Mouse (Mus musculus) midbrain, embryonic 15.5 days (tissue): ENCODE results near the gene Daam1. TPM values are rescaled to one million over a fixed set of nuclear protein-coding genes. Genes with fewer than 3 reads are reported as not detected.

Source experiments
- ATAC-seq: fragments of 200-750 bp; cut with Nextera tagmentation; replicated peaks from 2 replicates; pipeline ENCODE4 v1.8.0; 2017; ENCODE audit warnings: moderate TSS enrichment
- H3K27ac ChIP-seq: fragments of 300-500 bp; sonication (generic); 2 replicates; pipeline ENCODE4 v1.5.1; 2015; ENCODE audit warnings: mild to moderate bottlenecking, inconsistent platforms
- H3K27me3 ChIP-seq: fragments of 300-500 bp; sonication (generic); replicated peaks from 2 replicates; pipeline ENCODE4 v1.6.1; 2015; ENCODE audit warnings: inconsistent platforms
- H3K36me3 ChIP-seq: fragments of 300-500 bp; sonication (generic); replicated peaks from 2 replicates; pipeline ENCODE4 v1.6.1; 2015; ENCODE audit warnings: inconsistent platforms
- H3K4me1 ChIP-seq: fragments of 300-500 bp; sonication (generic); 2 replicates; pipeline ENCODE4 v1.6.1; 2015; ENCODE audit warnings: inconsistent platforms
- H3K4me2 ChIP-seq: fragments of 300-500 bp; sonication (generic); 2 replicates; pipeline ENCODE4 v1.6.1; 2015; ENCODE audit warnings: inconsistent platforms, mild to moderate bottlenecking, moderate library complexity
- H3K4me3 ChIP-seq: fragments of 300-500 bp; sonication (generic); 2 replicates; pipeline ENCODE4 v1.5.1; 2015; ENCODE audit warnings: mild to moderate bottlenecking, inconsistent platforms
- H3K9ac ChIP-seq: fragments of 300-500 bp; sonication (generic); 2 replicates; pipeline ENCODE4 v1.6.1; 2015; ENCODE audit warnings: mild to moderate bottlenecking, inconsistent platforms
- H3K9me3 ChIP-seq: fragments of 300-500 bp; sonication (generic); 2 replicates; pipeline ENCODE4 v1.6.1; 2016; ENCODE audit warnings: inconsistent platforms
- WGBS: fragments of 180-500 bp; shearing (Covaris S2); methylation state at CpG from one replicate; pipeline ENCODE4 v1.1.7; 2015; ENCODE audit warnings: mixed read lengths; 5-methylcytosine and 5-hydroxymethylcytosine counted together
- polyA plus RNA-seq: library from polyadenylated mRNA; unstranded; fragments of >200 nt; fragmentation: Nextera tagmentation; extraction: Ambion mirVana; gene quantifications from 2 replicates; pipeline ENCODE4 v1.2.1, GENCODE M21; 2015

Gene Daam1
- polyA plus RNA-seq, 1 experiment from 2014 or later = 31.4 TPM

DNA sequence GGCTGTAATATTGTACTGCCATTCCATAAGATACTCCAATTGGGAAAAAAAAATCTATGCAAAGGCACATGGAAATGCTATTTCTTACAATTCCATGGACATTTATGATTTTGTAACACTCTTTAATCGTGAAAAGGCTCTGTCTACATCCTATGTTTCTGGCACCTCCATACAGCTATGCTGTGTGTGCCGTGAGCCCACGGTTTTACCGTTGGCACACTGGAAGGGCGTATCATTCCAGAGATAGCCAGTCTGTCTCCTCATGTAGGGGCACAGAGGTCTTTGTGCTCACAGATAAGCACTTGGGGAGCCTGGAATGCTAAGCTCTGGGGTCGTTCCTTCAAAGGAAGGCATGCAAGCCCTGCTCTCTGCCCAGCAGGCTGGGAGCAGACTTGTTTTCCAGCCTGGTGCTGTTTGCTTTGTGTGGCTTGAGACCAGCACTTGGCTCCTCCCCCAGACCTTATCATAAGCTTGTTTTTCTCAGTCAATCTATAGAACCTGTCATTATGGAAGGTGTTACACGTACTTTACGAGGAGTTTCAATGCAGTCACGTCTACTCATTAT lies 205.3 kb downstream of the Daam1 start:
- Histone ChIP-seq H3K36me3 (no peaks in the 10 kb centered on the region), H3K27ac (no peak overlapping the region), H3K9me3 (no peaks in the 10 kb centered on the region), H3K4me1 (no peaks in the 10 kb centered on the region), H3K4me3 (no peak overlapping the region), H3K9ac (no peak overlapping the region), H3K4me2 (no peak overlapping the region), H3K27me3 (no peaks in the 10 kb centered on the region)
- WGBS = 69% methylated on average over 9 of the region's 9 CpGs
- no peak for ATAC-seq

GRCm38 (mm10) chr12:72037049-72037448 lies 206.2 kb downstream of the Daam1 start:
- no peaks in the 10 kb centered on the region for H3K36me3 ChIP-seq
- H3K4me3 ChIP-seq = no peak overlapping the region
- WGBS = 92% methylated on average over 6 of the region's 6 CpGs
- H3K27ac ChIP-seq = no peak overlapping the region
- H3K9ac ChIP-seq = no peak overlapping the region
- no peaks in the 10 kb centered on the region for H3K27me3 ChIP-seq
- no peak for ATAC-seq
- no peaks in the 10 kb centered on the region for H3K9me3 ChIP-seq
- H3K4me1 ChIP-seq = no peaks in the 10 kb centered on the region
- H3K4me2 ChIP-seq = no peak overlapping the region

DNA sequence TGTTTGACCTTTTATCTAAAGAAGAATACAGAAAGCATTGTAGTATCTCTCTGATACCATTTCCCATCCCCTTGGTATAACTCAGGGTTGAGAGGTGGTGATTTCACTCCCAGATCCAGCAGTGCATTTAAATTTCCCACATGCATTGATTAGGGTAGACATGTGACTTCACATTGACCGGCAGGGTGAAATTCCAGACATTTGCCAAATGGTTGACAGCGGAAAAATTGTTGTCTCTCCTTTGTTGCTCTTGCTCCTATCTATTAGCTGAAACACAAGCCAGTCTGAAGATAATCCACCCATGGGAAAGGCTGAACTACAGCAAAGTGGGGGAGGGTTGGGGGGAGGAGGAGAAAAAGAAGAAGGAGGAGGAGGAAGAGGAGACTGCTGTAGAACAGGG lies 208.0 kb downstream of the Daam1 start:
- Histone ChIP-seq H3K27ac (no peak overlapping the region), H3K9me3 (no peaks in the 10 kb centered on the region), H3K4me1 (no peaks in the 10 kb centered on the region), H3K27me3 (no peaks in the 10 kb centered on the region), H3K36me3 (no peaks in the 10 kb centered on the region), H3K4me2 (no peak overlapping the region), H3K9ac (no peak overlapping the region), H3K4me3 (no peak overlapping the region)
- WGBS = 64% methylated on average over 2 of the region's 2 CpGs
- ATAC-seq = no peak

DNA sequence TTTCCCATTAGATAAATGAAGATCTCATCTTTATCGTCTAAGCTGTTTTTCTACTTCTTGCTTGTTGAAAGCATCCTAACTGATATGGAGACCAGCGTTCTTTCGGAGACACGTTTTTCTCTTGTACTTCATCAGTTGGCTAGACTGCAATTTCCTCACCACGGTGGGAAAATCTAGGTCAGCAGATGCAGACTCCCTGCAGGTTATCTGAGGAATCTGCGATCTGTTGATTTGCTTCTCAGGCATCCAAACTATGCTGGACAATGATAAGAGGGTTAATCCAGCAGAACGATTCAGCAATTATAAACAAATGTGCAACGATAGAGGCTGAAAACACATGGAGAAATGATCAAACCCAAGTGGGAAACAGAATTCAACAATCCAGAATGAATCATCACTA lies 208.6 kb downstream of the Daam1 start:
- Histone ChIP-seq H3K27me3 (no peaks in the 10 kb centered on the region), H3K4me2 (no peak overlapping the region), H3K4me3 (no peak overlapping the region), H3K9me3 (no peaks in the 10 kb centered on the region), H3K36me3 (no peaks in the 10 kb centered on the region), H3K4me1 (no peaks in the 10 kb centered on the region), H3K27ac (no peak overlapping the region), H3K9ac (no peak overlapping the region)
- WGBS = 77% methylated on average over 8 of the region's 8 CpGs
- no peak for ATAC-seq

GRCm38 (mm10) chr12:72041238-72041637 lies 210.4 kb downstream of the Daam1 start:
- H3K9ac ChIP-seq = no peak overlapping the region
- H3K27ac ChIP-seq = no peak overlapping the region
- ATAC-seq = no peak
- no peak overlapping the region for H3K4me2 ChIP-seq
- H3K4me3 ChIP-seq = no peak overlapping the region
- no peaks in the 10 kb centered on the region for H3K27me3 ChIP-seq
- WGBS = 98% methylated on average over 3 of the region's 3 CpGs
- H3K9me3 ChIP-seq = no peaks in the 10 kb centered on the region
- H3K4me1 ChIP-seq = no peaks in the 10 kb centered on the region
- no peaks in the 10 kb centered on the region for H3K36me3 ChIP-seq

Other genes starting within 250 kb of the Daam1 start
- 7.6 and 7.8 TPM in 2 replicates for gene Gpr135, start 240.0 kb downstream of the Daam1 start, polyA plus RNA-seq